Mouse (Mus musculus): ENCODE measurements around the gene Cox4i2. TPM values are rescaled to one million over a fixed set of nuclear protein-coding genes. Genes with fewer than 3 reads are reported as not detected.

The Cox4i2 gene
- polyA plus RNA-seq, 1 experiment, result 84.7 TPM

DNA sequence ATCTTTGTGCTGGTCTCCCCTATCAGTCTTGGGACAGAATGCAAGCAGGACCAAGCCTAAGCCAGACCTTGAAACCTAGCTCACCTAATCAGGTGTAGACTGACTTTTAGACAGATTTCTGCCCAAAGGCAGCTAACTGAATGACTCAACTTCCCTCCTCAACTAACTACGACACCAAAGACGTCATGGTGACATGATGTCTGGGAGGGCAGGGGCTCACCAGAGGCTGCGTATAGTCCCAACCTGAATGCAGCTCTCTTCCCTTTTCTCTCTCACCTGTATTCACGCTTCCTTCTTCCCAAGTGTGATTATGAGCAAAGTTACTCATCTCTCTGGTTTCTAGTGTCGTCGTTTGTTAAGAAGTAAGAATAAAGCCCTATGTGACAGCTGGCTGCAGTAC is 33.6 kb downstream of the Cox4i2 start:
- 87% methylated on average over 6 of the region's 6 CpGs for WGBS
- TF ChIP-seq POLR2A (IDR thresholded peaks at IDR 0.05; ENCODE audit: borderline replicate concordance, extremely low read depth, low read depth, low read length) (no peak), CTCF (IDR thresholded peaks at IDR 0.05; ENCODE audit: insufficient read depth, low read length) (no peak)
- no peak for DNase-seq
- Histone ChIP-seq H3K4me3 (replicated peaks; ENCODE audit: extremely low read depth, low read depth, low read length) (no peak overlapping the region), H3K4me1 (ENCODE audit: control insufficient read depth, insufficient read depth, low read length) (peaks cover 66% of the 10 kb centered on the region)

GRCm38 (mm10) chr2:152788892-152789421 is 35.0 kb downstream of the Cox4i2 start:
- Histone ChIP-seq H3K4me3 (replicated peaks; ENCODE audit: extremely low read depth, low read depth, low read length) (no peak overlapping the region), H3K4me1 (ENCODE audit: control insufficient read depth, insufficient read depth, low read length) (peaks cover 77% of the 10 kb centered on the region)
- DNase-seq, result peak; percentile 62

GRCm38 (mm10) chr2:152789591-152789999 is 35.6 kb downstream of the Cox4i2 start:
- 9% methylated on average over 4 of the region's 4 CpGs for whole genome bisulfite sequencing
- Histone ChIP-seq H3K4me3 (replicated peaks; ENCODE audit: extremely low read depth, low read depth, low read length) (no peak overlapping the region), H3K4me1 (ENCODE audit: control insufficient read depth, insufficient read depth, low read length) (peaks cover 73% of the 10 kb centered on the region)
- DNase-seq, result no peak
- no peak for TF ChIP-seq POLR2A (IDR thresholded peaks at IDR 0.05; ENCODE audit: borderline replicate concordance, extremely low read depth, low read depth, low read length)
- TF ChIP-seq CTCF (IDR thresholded peaks at IDR 0.05; ENCODE audit: insufficient read depth, low read length), result no peak

More at GRCm38 (mm10) chr2:152788892-152789421, 35.0 kb downstream of the Cox4i2 start:
- peak; percentile 24; the same call in 1 of the 2 replicates for TF ChIP-seq POLR2A (IDR thresholded peaks at IDR 0.05; ENCODE audit: borderline replicate concordance, extremely low read depth, low read depth, low read length)
- TF ChIP-seq CTCF (IDR thresholded peaks at IDR 0.05; ENCODE audit: insufficient read depth, low read length), result no peak
- 12% methylated on average over 6 of the region's 6 CpGs for WGBS

DNA sequence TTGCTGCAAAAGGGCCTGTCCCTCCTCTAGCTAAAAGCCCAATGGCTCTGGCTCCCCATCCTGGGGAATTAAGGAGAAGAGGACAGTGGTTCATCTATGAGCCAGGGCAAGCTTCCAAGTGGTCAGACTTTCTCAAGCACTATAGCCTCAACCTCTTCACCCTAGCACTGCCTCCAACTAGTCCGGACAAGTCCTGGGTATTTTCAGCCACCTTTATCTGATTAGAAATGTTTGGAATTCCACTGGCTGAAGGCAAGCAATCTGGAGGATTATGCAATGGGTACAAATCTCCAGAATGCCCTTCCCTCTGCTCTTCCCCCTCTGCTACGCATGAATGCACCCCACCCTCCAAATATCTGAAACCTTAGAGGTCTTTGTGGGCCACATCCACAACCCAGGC is 38.5 kb downstream of the Cox4i2 start:
- TF ChIP-seq POLR2A (IDR thresholded peaks at IDR 0.05; ENCODE audit: borderline replicate concordance, extremely low read depth, low read depth, low read length) (no peak), CTCF (IDR thresholded peaks at IDR 0.05; ENCODE audit: insufficient read depth, low read length) (no peak)
- no peak overlapping the region for H3K4me3 ChIP-seq (replicated peaks; ENCODE audit: extremely low read depth, low read depth, low read length)
- 17% methylated on average over 2 of the region's 2 CpGs for WGBS
- no peak for DNase-seq
- peaks cover 68% of the 10 kb centered on the region for H3K4me1 ChIP-seq (ENCODE audit: control insufficient read depth, insufficient read depth, low read length)

DNA sequence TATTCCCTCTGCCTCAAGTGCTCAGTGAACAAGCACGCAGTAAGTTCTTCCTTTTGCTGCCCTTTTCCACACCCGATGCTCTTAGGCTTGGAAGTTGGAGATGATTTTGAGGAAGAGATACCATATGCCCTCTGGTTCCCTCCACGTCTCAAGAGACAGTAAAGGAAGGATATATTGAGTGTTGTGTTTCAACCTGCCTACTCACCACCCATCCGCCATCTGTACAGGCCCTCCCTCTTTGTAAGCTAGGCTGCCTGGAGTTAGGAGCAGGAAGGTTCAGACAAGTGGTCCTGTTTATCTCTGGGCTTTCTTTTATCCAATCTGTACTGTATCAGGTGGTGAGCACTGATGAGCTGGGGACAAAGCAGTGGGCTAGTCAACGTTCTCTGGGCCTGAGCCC is 39.4 kb downstream of the Cox4i2 start:
- Histone ChIP-seq H3K4me1 (ENCODE audit: control insufficient read depth, insufficient read depth, low read length) (peaks cover 60% of the 10 kb centered on the region), H3K4me3 (replicated peaks; ENCODE audit: extremely low read depth, low read depth, low read length) (no peak overlapping the region)
- WGBS, result 62% methylated on average over 5 of the region's 5 CpGs
- TF ChIP-seq POLR2A (IDR thresholded peaks at IDR 0.05; ENCODE audit: borderline replicate concordance, extremely low read depth, low read depth, low read length) (no peak), CTCF (IDR thresholded peaks at IDR 0.05; ENCODE audit: insufficient read depth, low read length) (no peak)
- DNase-seq, result no peak

DNA sequence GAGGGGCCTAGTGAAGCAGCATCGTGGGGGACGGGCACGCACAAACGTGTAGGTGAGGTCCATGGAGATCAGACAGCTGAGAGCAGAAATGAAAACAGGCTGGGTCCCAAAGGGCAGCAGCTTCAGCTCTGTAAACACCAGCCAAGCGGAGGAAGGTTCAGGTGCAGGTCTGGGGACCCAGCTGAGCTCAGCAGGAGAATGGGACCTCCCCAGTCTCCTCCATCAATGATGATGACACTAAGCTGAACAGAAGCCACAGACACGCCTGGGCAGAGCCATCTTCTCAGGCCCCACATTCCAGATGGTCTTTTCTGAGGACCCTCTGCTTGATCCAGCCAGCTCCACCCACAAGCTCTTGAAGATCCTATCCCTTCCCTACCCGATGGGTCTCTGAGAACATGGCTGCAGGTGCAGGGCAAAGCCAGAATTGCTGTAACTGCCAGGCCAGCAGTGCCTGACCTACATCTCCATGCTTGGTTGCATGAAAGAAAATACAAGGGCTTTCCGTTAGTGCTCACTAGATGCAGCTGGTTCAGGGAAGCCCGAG is 40.4 kb downstream of the Cox4i2 start:
- TF ChIP-seq CTCF (IDR thresholded peaks at IDR 0.05; ENCODE audit: insufficient read depth, low read length), result no peak
- no peak for TF ChIP-seq POLR2A (IDR thresholded peaks at IDR 0.05; ENCODE audit: borderline replicate concordance, extremely low read depth, low read depth, low read length)
- WGBS, result 65% methylated on average over 9 of the region's 9 CpGs
- H3K4me3 ChIP-seq (replicated peaks; ENCODE audit: extremely low read depth, low read depth, low read length), result no peak overlapping the region

DNA sequence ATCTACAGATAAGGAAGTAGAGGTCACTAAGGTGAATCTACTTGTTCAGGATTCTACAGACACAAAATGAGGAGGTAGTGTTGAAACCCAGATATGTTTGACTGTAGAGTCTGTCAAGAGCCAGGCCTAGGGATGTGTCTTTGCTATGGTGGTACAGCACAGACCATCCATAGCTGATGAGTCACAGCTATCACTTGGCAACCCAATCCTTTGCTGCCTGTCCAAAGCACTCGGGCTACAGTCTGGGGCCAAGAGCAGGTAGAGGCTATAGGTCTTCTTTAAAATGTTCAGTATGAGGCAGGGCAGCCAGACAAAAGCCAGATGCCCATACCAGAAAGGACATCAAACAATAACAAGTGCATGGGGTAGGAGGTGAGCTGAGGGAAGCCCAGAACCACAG is 43.6 kb downstream of the Cox4i2 start:
- DNase-seq, result no peak
- Histone ChIP-seq H3K4me1 (ENCODE audit: control insufficient read depth, insufficient read depth, low read length) (peaks cover 26% of the 10 kb centered on the region), H3K4me3 (replicated peaks; ENCODE audit: extremely low read depth, low read depth, low read length) (no peak overlapping the region)
- WGBS, result 76% methylated on average over 1 of the region's 1 CpGs
- no peak for TF ChIP-seq CTCF (IDR thresholded peaks at IDR 0.05; ENCODE audit: insufficient read depth, low read length)
- no peak for TF ChIP-seq POLR2A (IDR thresholded peaks at IDR 0.05; ENCODE audit: borderline replicate concordance, extremely low read depth, low read depth, low read length)

More for the DNA sequence above, 40.4 kb downstream of the Cox4i2 start:
- DNase-seq, result no peak
- peaks cover 51% of the 10 kb centered on the region for H3K4me1 ChIP-seq (ENCODE audit: control insufficient read depth, insufficient read depth, low read length)

- H3K4me1 ChIP-seq (ENCODE audit: control insufficient read depth, insufficient read depth, low read length), result peaks cover 28% of the 10 kb centered on the region
- TF ChIP-seq POLR2A (IDR thresholded peaks at IDR 0.05; ENCODE audit: borderline replicate concordance, extremely low read depth, low read depth, low read length) (no peak), CTCF (IDR thresholded peaks at IDR 0.05; ENCODE audit: insufficient read depth, low read length) (no peak)
- WGBS, result 65% methylated on average over 7 of the region's 7 CpGs
- no peak for DNase-seq
- H3K4me3 ChIP-seq (replicated peaks; ENCODE audit: extremely low read depth, low read depth, low read length), result no peak overlapping the region
Observed at GRCm38 (mm10) chr2:152799954-152800761, 46.2 kb downstream of the Cox4i2 start.

DNA sequence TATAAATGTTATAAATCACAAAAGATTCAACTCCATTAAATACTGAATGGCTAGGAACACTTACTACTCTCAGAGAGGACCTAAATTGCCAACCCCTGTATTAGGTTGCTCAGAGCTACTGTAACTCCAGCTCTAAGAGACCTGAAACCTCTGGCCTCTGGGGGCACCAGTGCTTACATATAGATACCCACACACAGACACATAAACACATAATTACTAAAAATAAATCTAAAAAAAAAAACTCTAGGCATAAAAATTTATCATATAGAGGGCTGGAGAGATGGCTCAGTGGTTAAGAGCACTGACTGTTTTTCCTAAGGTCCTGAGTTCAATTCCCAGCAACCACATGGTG is 46.8 kb downstream of the Cox4i2 start:
- no peak for DNase-seq
- no peak overlapping the region for H3K4me3 ChIP-seq (replicated peaks; ENCODE audit: extremely low read depth, low read depth, low read length)
- H3K4me1 ChIP-seq (ENCODE audit: control insufficient read depth, insufficient read depth, low read length), result peaks cover 31% of the 10 kb centered on the region
- TF ChIP-seq CTCF (IDR thresholded peaks at IDR 0.05; ENCODE audit: insufficient read depth, low read length) (no peak), POLR2A (IDR thresholded peaks at IDR 0.05; ENCODE audit: borderline replicate concordance, extremely low read depth, low read depth, low read length) (no peak)

GRCm38 (mm10) chr2:152802303-152802702 is 48.3 kb downstream of the Cox4i2 start:
- H3K4me3 ChIP-seq (replicated peaks; ENCODE audit: extremely low read depth, low read depth, low read length), result no peak overlapping the region
- 85% methylated on average over 10 of the region's 10 CpGs for WGBS
- no peak for TF ChIP-seq CTCF (IDR thresholded peaks at IDR 0.05; ENCODE audit: insufficient read depth, low read length)
- no peak for TF ChIP-seq POLR2A (IDR thresholded peaks at IDR 0.05; ENCODE audit: borderline replicate concordance, extremely low read depth, low read depth, low read length)
- no peak for DNase-seq
- H3K4me1 ChIP-seq (ENCODE audit: control insufficient read depth, insufficient read depth, low read length), result peaks cover 42% of the 10 kb centered on the region
